ENCODE assay signal across 14 mouse cellular contexts in genomic region chr17:46880322-46880721, GRCm38 (mm10). TPM values are rescaled to one million over a fixed set of nuclear protein-coding genes. Genes with fewer than 3 reads are reported as not detected.
DNase-seq lines count a peak whose midpoint lies in the region; ATAC-seq and TF ChIP-seq lines count a peak whose summit lies in the region.
"Had no signal": no experiment of that assay in that cellular context is flagged by ENCODE, and none has a peak within 500 bp of the region (broad histone marks: within the 10 kb centered on the region; RNA-seq: fewer than 3 reads in every experiment).

No protein-coding gene starts in this region.

- no peaks in the 10 kb centered on the region; the same call in 1 of the 2 replicates for H3K27me3 ChIP-seq in heart, embryonic 11.5 days (ENCODE audit: control insufficient read depth, insufficient read depth, low read length)
- H3K27me3 ChIP-seq in MEL (ENCODE audit: control insufficient read depth in 1 of 2, insufficient read depth in 2 of 2, low read length in 2 of 2), result no peaks in the 10 kb centered on the region
- H3K27me3 ChIP-seq: Patski had no signal

- TF ChIP-seq EP300 in MEL (IDR thresholded peaks at IDR 0.05; ENCODE audit: low read depth in 1 of 2, low read length in 2 of 2), result peak in 1 of 2 experiments; percentile 57; a peak in 1 of 4 replicates

- H3K36me3 ChIP-seq in heart, embryonic 11.5 days (ENCODE audit: control insufficient read depth, insufficient read depth, low read length), result no peaks in the 10 kb centered on the region
- peaks cover 0 to 18% of the 10 kb centered on the region in 2 experiments; a peak in 2 of 4 replicates for H3K36me3 ChIP-seq in MEL (ENCODE audit: control insufficient read depth in 1 of 2, insufficient read depth in 2 of 2, low read length in 2 of 2)

- 0 out of 2 replicates have a peak, but pooled peaks have one; percentile 23 for ATAC-seq in heart, embryonic 11.5 days (replicated peaks; ENCODE audit: insufficient number of reproducible peaks, low FRiP score, low TSS enrichment)
- ATAC-seq in megakaryocyte-erythroid progenitor cell, adult 5-6 weeks (replicated peaks; ENCODE audit: low FRiP score, low TSS enrichment, poor library complexity, severe bottlenecking), result 0 out of 2 replicates have a peak, but pooled peaks have one; percentile 14
- ATAC-seq: Patski had no signal

- WGBS in heart, embryonic 11.5 days (ENCODE audit: insufficient replicate concordance), result 63% methylated on average over 2 of the region's 2 CpGs

- no peak for TF ChIP-seq POLR2A in MEL (IDR thresholded peaks at IDR 0.05; ENCODE audit: control insufficient read depth in 1 of 2, insufficient read depth in 1 of 2, low read depth in 1 of 2, low read length in 2 of 2, poor library complexity in 1 of 2)

- DNase-seq in heart, adult 9 months (ENCODE audit: low spot score in 2 of 2), result no peak
- DNase-seq in layer of hippocampus, adult 2 months (ENCODE audit: low spot score in 2 of 2), result no peak
- no peak for DNase-seq in layer of hippocampus, postnatal 25 days (ENCODE audit: extremely low spot score in 1 of 2, low spot score in 1 of 2)
- DNase-seq in MEL (ENCODE audit: low read depth, low spot score), result no peak
- DNase-seq in ovary, postnatal 10 days (ENCODE audit: low spot score), result no peak
- DNase-seq in layer of hippocampus, postnatal 10 days (ENCODE audit: low spot score in 2 of 2), result no peak
- DNase-seq: lung, adult 2 months; thymus, postnatal 36 days had no signal

- no peak overlapping the region for H3K4me2 ChIP-seq in heart, embryonic 11.5 days

- no peaks in the 10 kb centered on the region for H3K79me2 ChIP-seq in MEL (ENCODE audit: control insufficient read depth, insufficient read depth, low read length, poor library complexity)

- H3K27ac ChIP-seq in heart, embryonic 11.5 days (ENCODE audit: low read depth, low read length), result peak overlapping the region; percentile 22; the same call in 1 of the 2 replicates
- peak overlapping the region; percentile 53; the same call in 1 of the 2 replicates for H3K27ac ChIP-seq in layer of hippocampus, adult 2 months
- H3K27ac ChIP-seq in MEL (ENCODE audit: control insufficient read depth, low read depth, low read length), result peak overlapping the region; percentile 82

- H3K4me3 ChIP-seq in heart, embryonic 11.5 days (ENCODE audit: low read depth, low read length), result no peak overlapping the region
- H3K4me3 ChIP-seq in layer of hippocampus, adult 2 months, result no peak overlapping the region
- peak overlapping the region; percentile 31 to 34 for H3K4me3 ChIP-seq in MEL (ENCODE audit: control insufficient read depth in 1 of 2, insufficient read depth in 1 of 2, low read depth in 2 of 2, low read length in 2 of 2)

- H3K4me1 ChIP-seq in heart, embryonic 11.5 days (ENCODE audit: control insufficient read depth, insufficient read depth, low read length), result peaks cover 10% of the 10 kb centered on the region
- H3K4me1 ChIP-seq in MEL (ENCODE audit: control insufficient read depth in 1 of 2, insufficient read depth in 2 of 2, low read length in 2 of 2), result peaks cover 8 to 42% of the 10 kb centered on the region in 2 experiments

- no peak overlapping the region for H3K9ac ChIP-seq in heart, embryonic 11.5 days (ENCODE audit: low read depth, low read length)
- peak overlapping the region; percentile 34 for H3K9ac ChIP-seq in MEL (ENCODE audit: control insufficient read depth, low read depth, low read length, poor library complexity, severe bottlenecking)

- no peak for TF ChIP-seq CTCF in layer of hippocampus, adult 2 months (conservative IDR thresholded peaks at IDR 0.05)
- TF ChIP-seq CTCF in MEL (IDR thresholded peaks at IDR 0.05 in 2 of 3, conservative IDR thresholded peaks at IDR 0.05 in 1 of 3; ENCODE audit: control insufficient read depth in 1 of 3, insufficient read depth in 1 of 3, low read depth in 2 of 3, low read length in 3 of 3, poor library complexity in 1 of 3, severe bottlenecking in 1 of 3), result no peak

- TF ChIP-seq RAD21 in MEL (IDR thresholded peaks at IDR 0.05; ENCODE audit: low read depth, low read length), result no peak

- H3K9me3 ChIP-seq in heart, embryonic 11.5 days (replicated peaks; ENCODE audit: control insufficient read depth, low read length), result no peaks in the 10 kb centered on the region
- H3K9me3 ChIP-seq in MEL (replicated peaks; ENCODE audit: insufficient read depth, low read length), result no peaks in the 10 kb centered on the region

TF ChIP-seq in MEL, 35 proteins besides CTCF, POLR2A, EP300 and RAD21:
- TF ChIP-seq ETS1 (IDR thresholded peaks at IDR 0.05; ENCODE audit: low read depth, low read length), result 0 out of 2 replicates have a peak, but pooled peaks have one; percentile 9
- peak; percentile 40; the same call in 1 of the 2 replicates for TF ChIP-seq GATA1 (IDR thresholded peaks at IDR 0.05; ENCODE audit: low read depth, low read length)
- peak; percentile 91 for TF ChIP-seq ZNF384 (IDR thresholded peaks at IDR 0.05; ENCODE audit: low read depth, low read length)
- no peak for TF ChIP-seq UBTF (IDR thresholded peaks at IDR 0.05; ENCODE audit: borderline replicate concordance, insufficient read depth, low read depth, low read length)
- no peak for TF ChIP-seq SMC3 (IDR thresholded peaks at IDR 0.05; ENCODE audit: low read depth, low read length)
- peak; percentile 29; the same call in 1 of the 2 replicates for TF ChIP-seq SIN3A (IDR thresholded peaks at IDR 0.05; ENCODE audit: low read length)
- peak; percentile 32 for TF ChIP-seq RCOR1 (IDR thresholded peaks at IDR 0.05; ENCODE audit: low read depth, low read length)

RNA-seq across cellular contexts. Expression of gene Tbcc, which starts 10.2 kb away (rescaled TPM):
- polyA plus RNA-seq in heart, embryonic 11.5 days (2014; fragmentation: Nextera tagmentation; extraction: Ambion mirVana), result 53.4 and 54.1 TPM in 2 replicates
- 10 to 100 TPM; 27.3 to 36.3 TPM for total RNA-seq in layer of hippocampus, adult 2 months (2021)
- 10 to 100 TPM; 34.6 to 36.7 TPM for total RNA-seq in layer of hippocampus, postnatal 25 days (2021)
- 23.6 and 31.8 TPM in 2 replicates for total RNA-seq in MEL (2012; rRNA removed)
- 10 to 100 TPM in 1 of 2 experiments, not detected in 1; 19.3 TPM for polyA plus RNA-seq in MEL (2012; ENCODE audit: insufficient read depth in 1 of 2, insufficient read length in 2 of 2, low read depth in 1 of 2, low replicate concordance in 2 of 2, missing spikeins in 1 of 2)
- 19.3 and 20.4 TPM in 2 replicates for total RNA-seq in megakaryocyte-erythroid progenitor cell, adult 5-6 weeks (2014; fragmentation: Nextera tagmentation)
- total RNA-seq in megakaryocyte-erythroid progenitor cell, adult 5-6 weeks (2017), result 10.9 and 13.3 TPM in 2 replicates
- 10 to 100 TPM; 39.0 to 47.5 TPM for total RNA-seq in layer of hippocampus, postnatal 10 days (2021)

RNA-seq across cellular contexts. Expression of gene Bicral, which starts 22.0 kb away (rescaled TPM):
- 4.1 and 4.9 TPM in 2 replicates for polyA plus RNA-seq in heart, embryonic 11.5 days (2014; fragmentation: Nextera tagmentation; extraction: Ambion mirVana)
- total RNA-seq in layer of hippocampus, adult 2 months (2021), result 10 to 100 TPM; 56.1 to 61.3 TPM
- 10 to 100 TPM; 47.5 to 60.3 TPM for total RNA-seq in layer of hippocampus, postnatal 25 days (2021)
- total RNA-seq in MEL (2012; rRNA removed), result 3.7 and 5.8 TPM in 2 replicates
- polyA plus RNA-seq in MEL (2012; ENCODE audit: insufficient read depth in 1 of 2, insufficient read length in 2 of 2, low read depth in 1 of 2, low replicate concordance in 2 of 2, missing spikeins in 1 of 2), result 1 to 10 TPM in 1 of 2 experiments, not detected in 1; 6.9 TPM
- 24.6 and 28.7 TPM in 2 replicates for total RNA-seq in megakaryocyte-erythroid progenitor cell, adult 5-6 weeks (2014; fragmentation: Nextera tagmentation)
- 10.4 and 16.5 TPM in 2 replicates for total RNA-seq in megakaryocyte-erythroid progenitor cell, adult 5-6 weeks (2017)
- total RNA-seq in layer of hippocampus, postnatal 10 days (2021), result 10 to 100 TPM; 29.7 to 32.8 TPM

RNA-seq across cellular contexts. Expression of gene Prph2, which starts 29.9 kb away (rescaled TPM):
- not detected in 2 replicates for polyA plus RNA-seq in heart, embryonic 11.5 days (2014; fragmentation: Nextera tagmentation; extraction: Ambion mirVana)
- total RNA-seq in layer of hippocampus, adult 2 months (2021), result not detected
- total RNA-seq in layer of hippocampus, postnatal 25 days (2021), result not detected
- total RNA-seq in MEL (2012; rRNA removed), result not detected in 2 replicates
- polyA plus RNA-seq in MEL (2012; ENCODE audit: insufficient read depth in 1 of 2, insufficient read length in 2 of 2, low read depth in 1 of 2, low replicate concordance in 2 of 2, missing spikeins in 1 of 2), result not detected
- not detected in 2 replicates for total RNA-seq in megakaryocyte-erythroid progenitor cell, adult 5-6 weeks (2014; fragmentation: Nextera tagmentation)
- total RNA-seq in megakaryocyte-erythroid progenitor cell, adult 5-6 weeks (2017), result not detected in 2 replicates
- under 1 TPM in 1 of 2 experiments, not detected in 1; 0.14 TPM for total RNA-seq in layer of hippocampus, postnatal 10 days (2021)
- total RNA-seq: adrenal gland, adult 2 months; layer of hippocampus, adult 8-10 months; left cerebral cortex, postnatal 25 days had no signal
- polyA plus RNA-seq: adrenal gland, adult 2 months; lung, adult 2 months; Patski had no signal

Comparison
In these comparisons a context has a peak if more than half of its experiments do, and no peak if none do; other contexts are left out.
1. H3K27ac ChIP-seq: peak in every context shown above with its lines; median percentile 82 in MEL; 53 in layer of hippocampus, adult 2 months; 22 in heart, embryonic 11.5 days.
2. H3K4me3 ChIP-seq: peak in MEL (2 of 2); none in heart, embryonic 11.5 days (single experiment) and layer of hippocampus, adult 2 months (single experiment).